Mouse (Mus musculus) telencephalon, adult 2 months (tissue): ENCODE data around the gene Ihh.

Source experiments
- DNase-seq: peaks from one replicate; pipeline ENCODE4 v3.0.0-alpha.2; 2011; ENCODE audit warnings: low read depth, low spot score

Ihh gene

GRCm38 (mm10) chr1:74947986-74948670 is 3.3 kb downstream of the Ihh start:
- DNase-seq, result no peak

GRCm38 (mm10) chr1:74941651-74942360 is 9.7 kb downstream of the Ihh start:
- no peak for DNase-seq

- no peak for DNase-seq
Observed at GRCm38 (mm10) chr1:74939762-74940161, 11.7 kb downstream of the Ihh start.

- no peak for DNase-seq
Observed at GRCm38 (mm10) chr1:74936221-74936830, 15.1 kb downstream of the Ihh start.

GRCm38 (mm10) chr1:74935402-74935801 is 16.1 kb downstream of the Ihh start, which contains the start of gene Cfap65:
Cfap65 (minus strand) TSS chr1:74935599.
- peak; percentile 83 for DNase-seq

- DNase-seq, result no peak
Observed at GRCm38 (mm10) chr1:74927621-74928296, 23.7 kb downstream of the Ihh start.

- no peak for DNase-seq
Observed at GRCm38 (mm10) chr1:74926721-74927120, 24.8 kb downstream of the Ihh start.

- DNase-seq, result no peak
Observed at GRCm38 (mm10) chr1:74924464-74924863, 27.0 kb downstream of the Ihh start.

- no peak for DNase-seq
Observed at GRCm38 (mm10) chr1:74915706-74916105, 35.8 kb downstream of the Ihh start.

GRCm38 (mm10) chr1:74902191-74902590 is 49.3 kb downstream of the Ihh start:
- DNase-seq, result no peak

GRCm38 (mm10) chr1:74901686-74902085 is 49.8 kb downstream of the Ihh start:
- peak; percentile 40 for DNase-seq

GRCm38 (mm10) chr1:74900341-74901285 is 50.9 kb downstream of the Ihh start:
- DNase-seq, result no peak

- no peak for DNase-seq
Observed at GRCm38 (mm10) chr1:74898656-74899431, 52.6 kb downstream of the Ihh start.

- no peak for DNase-seq
Observed at GRCm38 (mm10) chr1:74897976-74898375, 53.5 kb downstream of the Ihh start.
